Mouse (Mus musculus) MEL (cell line): ENCODE results near the gene Spry1. TPM values are rescaled to one million over a fixed set of nuclear protein-coding genes. Genes with fewer than 3 reads are reported as not detected.

Source experiments
- DNase-seq: peaks from one replicate; pipeline ENCODE4 v3.0.0; 2011; ENCODE audit warnings: low read depth, low spot score
- H3K27ac ChIP-seq: 2 replicates; pipeline ENCODE4 v1.5.1; 2012; ENCODE audit warnings: low read depth, mild to moderate bottlenecking, control low read depth, low read length, moderate library complexity; ENCODE audit not compliant: control insufficient read depth
- H3K27me3 ChIP-seq, 2 experiments: fragments of 150-350 bp in 1 of 2; sonication (generic) in 1 of 2; 2 replicates each; pipeline ENCODE4 v1.6.1; 2012; ENCODE audit warnings: low read length in 2 of 2, mild to moderate bottlenecking in 2 of 2, improper control_type of control experiment in 1 of 2, moderate library complexity in 1 of 2; ENCODE audit not compliant: insufficient read depth in 2 of 2, control insufficient read depth in 1 of 2
- H3K36me3 ChIP-seq, 2 experiments: 2 replicates each; pipeline ENCODE4 v1.6.1; 2012 to 2014; ENCODE audit warnings: low read length in 2 of 2, improper control_type of control experiment in 1 of 2, inconsistent platforms in 1 of 2, mild to moderate bottlenecking in 1 of 2; ENCODE audit not compliant: insufficient read depth in 2 of 2, control insufficient read depth in 1 of 2
- H3K4me1 ChIP-seq, 2 experiments: fragments of 150-350 bp in 1 of 2; sonication (generic) in 1 of 2; 2 replicates each; pipeline ENCODE4 v1.6.1; 2012; ENCODE audit warnings: low read length in 2 of 2, improper control_type of control experiment in 1 of 2, mild to moderate bottlenecking in 1 of 2; ENCODE audit not compliant: insufficient read depth in 2 of 2, control insufficient read depth in 1 of 2
- H3K4me3 ChIP-seq, 2 experiments: fragments of 150-350 bp in 1 of 2; sonication (generic) in 1 of 2; 2 replicates each; pipeline ENCODE4 v1.5.1; 2012; ENCODE audit warnings: low read depth in 2 of 2, low read length in 2 of 2, mild to moderate bottlenecking in 2 of 2, moderate library complexity in 2 of 2, control low read depth in 1 of 2, improper control_type of control experiment in 1 of 2; ENCODE audit not compliant: control insufficient read depth in 1 of 2, insufficient read depth in 1 of 2
- H3K79me2 ChIP-seq: 2 replicates; pipeline ENCODE4 v1.6.1; 2012; ENCODE audit warnings: mild to moderate bottlenecking, low read length, moderate library complexity; ENCODE audit not compliant: control insufficient read depth, poor library complexity, insufficient read depth
- H3K9ac ChIP-seq: 2 replicates; pipeline ENCODE4 v1.6.1; 2012; ENCODE audit warnings: low read depth, mild to moderate bottlenecking, control low read depth, low read length, moderate library complexity; ENCODE audit not compliant: control insufficient read depth, poor library complexity, severe bottlenecking
- H3K9me3 ChIP-seq: fragments of 150-350 bp; sonication (generic); replicated peaks from 2 replicates; pipeline ENCODE4 v1.6.1; 2012; ENCODE audit warnings: mild to moderate bottlenecking, low read length, improper control_type of control experiment, moderate library complexity; ENCODE audit not compliant: insufficient read depth
- BHLHE40 ChIP-seq: IDR thresholded peaks from 2 replicates; pipeline ENCODE4 v1.6.1; 2012; ENCODE audit warnings: low read depth, mild to moderate bottlenecking, inconsistent platforms, low read length, improper control_type of control experiment, borderline replicate concordance
- CHD2 ChIP-seq: IDR thresholded peaks from 2 replicates; pipeline ENCODE4 v1.6.1; 2011; ENCODE audit warnings: low read length, improper control_type of control experiment
- CTCF ChIP-seq, 3 experiments: IDR thresholded peaks in 2 of 3; conservative IDR thresholded peaks in 1 of 3; 2 replicates each; pipeline ENCODE4 v1.5.1; 2011 to 2012; ENCODE audit warnings: low read length in 3 of 3, low read depth in 2 of 3, mild to moderate bottlenecking in 2 of 3, improper control_type of control experiment in 1 of 3, inconsistent platforms in 1 of 3, mixed read lengths in 1 of 3, moderate library complexity in 1 of 3; ENCODE audit not compliant: control insufficient read depth in 1 of 3, insufficient read depth in 1 of 3, poor library complexity in 1 of 3, severe bottlenecking in 1 of 3
- ELF1 ChIP-seq: IDR thresholded peaks from 2 replicates; pipeline ENCODE4 v1.6.1; 2014; ENCODE audit warnings: low read depth, mild to moderate bottlenecking, inconsistent platforms, low read length, improper control_type of control experiment, moderate library complexity
- EP300 ChIP-seq, 2 experiments: IDR thresholded peaks; 2 replicates each; pipeline ENCODE4 v1.6.1; 2011; ENCODE audit warnings: improper control_type of control experiment in 2 of 2, low read length in 2 of 2, low read depth in 1 of 2, mild to moderate bottlenecking in 1 of 2
- GATA1 ChIP-seq: IDR thresholded peaks from 2 replicates; pipeline ENCODE4 v1.6.1; 2011; ENCODE audit warnings: low read depth, low read length, improper control_type of control experiment
- JUND ChIP-seq: IDR thresholded peaks from 2 replicates; pipeline ENCODE4 v1.6.1; 2011; ENCODE audit warnings: low read depth, mild to moderate bottlenecking, improper control_type of control experiment, low read length
- MAZ ChIP-seq: IDR thresholded peaks from 2 replicates; pipeline ENCODE4 v1.6.1; 2012; ENCODE audit warnings: low read depth, mild to moderate bottlenecking, inconsistent platforms, low read length, improper control_type of control experiment
- MXI1 ChIP-seq: IDR thresholded peaks from 2 replicates; pipeline ENCODE4 v1.6.1; 2011; ENCODE audit warnings: mild to moderate bottlenecking, low read depth, low read length, improper control_type of control experiment
- RAD21 ChIP-seq: IDR thresholded peaks from 2 replicates; pipeline ENCODE4 v1.6.1; 2011; ENCODE audit warnings: mild to moderate bottlenecking, low read depth, low read length, improper control_type of control experiment
- SIN3A ChIP-seq: IDR thresholded peaks from 2 replicates; pipeline ENCODE4 v1.6.1; 2012; ENCODE audit warnings: low read length, improper control_type of control experiment, inconsistent platforms
- SMC3 ChIP-seq: IDR thresholded peaks from 2 replicates; pipeline ENCODE4 v1.6.1; 2011; ENCODE audit warnings: low read depth, low read length, improper control_type of control experiment
- ZC3H11A ChIP-seq: IDR thresholded peaks from 2 replicates; pipeline ENCODE4 v1.6.1; 2012; ENCODE audit warnings: low read depth, mild to moderate bottlenecking, inconsistent platforms, low read length, improper control_type of control experiment
- ZNF384 ChIP-seq: IDR thresholded peaks from 2 replicates; pipeline ENCODE4 v1.6.1; 2012; ENCODE audit warnings: low read depth, mild to moderate bottlenecking, inconsistent platforms, low read length, improper control_type of control experiment
- polyA plus RNA-seq, 2 experiments: library from polyadenylated mRNA; stranded (reverse) in 1 of 2; unstranded in 1 of 2; fragments of >175 nt in 1 of 2; fragments of >200 nt in 1 of 2; gene quantifications; 2 replicates each; pipeline versions ENCODE4 v1.2.1 to v1.2.4; 2012; ENCODE audit warnings: low replicate concordance in 2 of 2, low read depth in 1 of 2; ENCODE audit not compliant: insufficient read length in 2 of 2, insufficient read depth in 1 of 2, missing spikeins in 1 of 2
- total RNA-seq: library from RNA; depleted of rRNA; stranded (reverse); fragments of 300-350 nt; gene quantifications from 2 replicates; pipeline ENCODE4 v1.2.3, GENCODE M21; 2012

Spry1 gene
- total and polyA plus RNA-seq, 3 experiments = 0.31 TPM; not detected in 2

GRCm38 (mm10) chr3:37604976-37605875, 34.5 kb upstream of the Spry1 start:
- TF ChIP-seq JUND (no peak), SIN3A (no peak), BHLHE40 (no peak)
- Histone ChIP-seq H3K9ac (no peak overlapping the region), H3K27ac (no peak overlapping the region), H3K9me3 (no peaks in the 10 kb centered on the region), H3K27me3 (no peaks in the 10 kb centered on the region), H3K4me3 (no peak overlapping the region), H3K4me1 (no peaks in the 10 kb centered on the region), H3K36me3 (no peaks in the 10 kb centered on the region), H3K79me2 (no peaks in the 10 kb centered on the region)
- no peak for DNase-seq

GRCm38 (mm10) chr3:37605876-37606238, 33.9 kb upstream of the Spry1 start:
- no peaks in the 10 kb centered on the region for H3K27me3 ChIP-seq
- DNase-seq = no peak
- TF ChIP-seq CHD2 = no peak
- no peak for TF ChIP-seq ELF1
- no peak for TF ChIP-seq MAZ
- no peak for TF ChIP-seq EP300 (IDR thresholded peaks at IDR 0.05; ENCODE audit: low read depth in 1 of 2, low read length in 2 of 2)
- no peak for TF ChIP-seq MXI1
- H3K9ac ChIP-seq = no peak overlapping the region
- H3K4me1 ChIP-seq = no peaks in the 10 kb centered on the region
- no peaks in the 10 kb centered on the region for H3K79me2 ChIP-seq
- no peaks in the 10 kb centered on the region for H3K36me3 ChIP-seq
- H3K4me3 ChIP-seq = no peak overlapping the region
- no peak overlapping the region for H3K27ac ChIP-seq
- H3K9me3 ChIP-seq = no peaks in the 10 kb centered on the region

- Histone ChIP-seq H3K4me3 (no peak overlapping the region), H3K4me1 (no peaks in the 10 kb centered on the region), H3K27ac (no peak overlapping the region), H3K36me3 (no peaks in the 10 kb centered on the region), H3K9ac (no peak overlapping the region), H3K27me3 (no peaks in the 10 kb centered on the region), H3K79me2 (no peaks in the 10 kb centered on the region), H3K9me3 (no peaks in the 10 kb centered on the region)
- peak; percentile 62 for DNase-seq
- TF ChIP-seq ZC3H11A = peak; percentile 80
- peak; percentile 85 for TF ChIP-seq SMC3
- TF ChIP-seq MXI1 = no peak
- TF ChIP-seq ZNF384 = no peak
- TF ChIP-seq RAD21 = peak; percentile 82
- peak; percentile 62 to 72 (median 66) for TF ChIP-seq CTCF (IDR thresholded peaks at IDR 0.05 in 2 of 3, conservative IDR thresholded peaks at IDR 0.05 in 1 of 3; ENCODE audit: control insufficient read depth in 1 of 3, insufficient read depth in 1 of 3, low read depth in 2 of 3, low read length in 3 of 3, poor library complexity in 1 of 3, severe bottlenecking in 1 of 3)
- 0 out of 2 replicates have a peak, but pooled peaks have one; percentile 9 for TF ChIP-seq GATA1
These were observed 30.8 kb upstream of the Spry1 start for GRCm38 (mm10) chr3:37608926-37609325.
